In genomic region chr14:121495741-121496140, GRCm38 (mm10) we compare ENCODE assay signal across 23 mouse cellular contexts. TPM values are rescaled to one million over a fixed set of nuclear protein-coding genes. Genes with fewer than 3 reads are reported as not detected.
DNase-seq lines count a peak whose midpoint lies in the region; ATAC-seq lines count a peak whose summit lies in the region.
"Had no signal": no experiment of that assay in that cellular context is flagged by ENCODE, and none has a peak within 500 bp of the region (broad histone marks: within the 10 kb centered on the region; RNA-seq: fewer than 3 reads in every experiment).

No protein-coding gene starts in this region.

- no peaks in the 10 kb centered on the region for H3K9me3 ChIP-seq in liver, embryonic 11.5 days (ENCODE audit: control insufficient read depth, low read length)
- H3K9me3 ChIP-seq: embryonic facial prominence, embryonic 13.5 days; heart, embryonic 10.5 days; hindbrain, embryonic 12.5 days; limb, embryonic 10.5 days; stomach, embryonic 15.5 days had no signal

- DNase-seq in Muller cell, postnatal 12 days (ENCODE audit: inconsistent ontology term): peak; percentile 16
- peak; percentile 41 for DNase-seq in adipocyte (ENCODE audit: low spot score)
- peak; percentile 16 for DNase-seq in cerebellum, adult 8-10 months
- peak; percentile 11 for DNase-seq in retina, postnatal 1 day
- DNase-seq in liver, embryonic 11.5 days (ENCODE audit: low spot score): no peak
- no peak for DNase-seq in gastrocnemius, adult 18-20 months (ENCODE audit: low spot score)
- DNase-seq: adrenal gland, postnatal 14 days; gastrocnemius, postnatal 36 days; kidney, postnatal 36 days; lung, adult 18-20 months; thymus, adult 18-20 months had no signal

- 79% methylated on average over 4 of the region's 4 CpGs for WGBS in liver, embryonic 11.5 days

- H3K4me3 ChIP-seq in liver, embryonic 11.5 days (ENCODE audit: low read depth, low read length): no peak overlapping the region
- H3K4me3 ChIP-seq: embryonic facial prominence, embryonic 13.5 days; heart, embryonic 10.5 days; hindbrain, embryonic 12.5 days; limb, embryonic 10.5 days; stomach, embryonic 15.5 days had no signal

- H3K27ac ChIP-seq in liver, embryonic 11.5 days (ENCODE audit: low read depth, low read length): no peak overlapping the region
- H3K27ac ChIP-seq: embryonic facial prominence, embryonic 13.5 days; heart, embryonic 10.5 days; hindbrain, embryonic 12.5 days; limb, embryonic 10.5 days; stomach, embryonic 15.5 days had no signal

- no peaks in the 10 kb centered on the region for H3K36me3 ChIP-seq in liver, embryonic 11.5 days (ENCODE audit: control insufficient read depth, insufficient read depth, low read length)
- H3K36me3 ChIP-seq: embryonic facial prominence, embryonic 13.5 days; heart, embryonic 10.5 days; hindbrain, embryonic 12.5 days; limb, embryonic 10.5 days; stomach, embryonic 15.5 days had no signal

- no peaks in the 10 kb centered on the region for H3K4me1 ChIP-seq in liver, embryonic 11.5 days (replicated peaks; ENCODE audit: control insufficient read depth, insufficient read depth, low read length)
- H3K4me1 ChIP-seq: embryonic facial prominence, embryonic 13.5 days had no signal

- H3K27me3 ChIP-seq in liver, embryonic 11.5 days (replicated peaks; ENCODE audit: control insufficient read depth, insufficient read depth, low read length): no peaks in the 10 kb centered on the region; the same call in 1 of the 2 replicates
- H3K27me3 ChIP-seq: stomach, embryonic 15.5 days had no signal

- ATAC-seq in inflammation-experienced regulatory T-cells, adult 6 months: no peak
- ATAC-seq in liver, embryonic 11.5 days (replicated peaks; ENCODE audit: low FRiP score): no peak
- ATAC-seq: forebrain, embryonic 14.5 days; midbrain, embryonic 16.5 days; Patski had no signal

- no peak overlapping the region for H3K9ac ChIP-seq in liver, embryonic 11.5 days (ENCODE audit: low read depth, low read length)
- H3K9ac ChIP-seq: embryonic facial prominence, embryonic 13.5 days; hindbrain, embryonic 12.5 days; stomach, embryonic 15.5 days had no signal

- H3K4me2 ChIP-seq in liver, embryonic 11.5 days: no peak overlapping the region
- H3K4me2 ChIP-seq: embryonic facial prominence, embryonic 13.5 days; hindbrain, embryonic 12.5 days; stomach, embryonic 15.5 days had no signal

RNA-seq across cellular contexts. Expression of gene Slc15a1, which starts 9.3 kb away (rescaled TPM):
- polyA plus RNA-seq in inflammation-experienced regulatory T-cells, adult 6 months (2017; shearing (Covaris generic)): under 1 TPM in 2 of 3 experiments, not detected in 1; 0.15 to 0.17 TPM
- polyA plus RNA-seq in liver, embryonic 11.5 days (2014; fragmentation: Nextera tagmentation; extraction: Ambion mirVana): 0.10 TPM in 1 of 2 replicates, not detected in the other
- not detected for total RNA-seq in gastrocnemius, adult 18-20 months (2021)
- total RNA-seq: gastrocnemius, postnatal 36 days; left cerebral cortex, adult 18-20 months; liver, adult 2 months; megakaryocyte, adult 5-6 weeks had no signal
- polyA plus RNA-seq: forebrain, embryonic 14.5 days; heart, embryonic 10.5 days; limb, embryonic 10.5 days; liver, adult 2 months; midbrain, embryonic 16.5 days had no signal

Comparison
In these comparisons a context has a peak if more than half of its experiments do, and no peak if none do; other contexts are left out.
1. DNase-seq: peak in Muller cell, postnatal 12 days (single experiment), adipocyte (single experiment), cerebellum, adult 8-10 months (single experiment) and retina, postnatal 1 day (single experiment); none in liver, embryonic 11.5 days (single experiment) and gastrocnemius, adult 18-20 months (single experiment).